Mouse (Mus musculus) erythroblast, embryonic 14.5 days (primary cell): ENCODE data around the gene Wdr54.
"Not testable (repeated sequence)": the region's sequence is repeated elsewhere in the genome, so short reads cannot be mapped to it uniquely, and the experiment has no call there.

Experiments
- GATA1 ChIP-seq: IDR thresholded peaks from 2 replicates; pipeline ENCODE4 v1.6.1; 2012; ENCODE audit warnings: low read length, inconsistent platforms, mixed read lengths
- TAL1 ChIP-seq: IDR thresholded peaks from 3 replicates; pipeline ENCODE4 v1.6.1; 2012; ENCODE audit warnings: low read length, inconsistent platforms, mixed read lengths

DNA sequence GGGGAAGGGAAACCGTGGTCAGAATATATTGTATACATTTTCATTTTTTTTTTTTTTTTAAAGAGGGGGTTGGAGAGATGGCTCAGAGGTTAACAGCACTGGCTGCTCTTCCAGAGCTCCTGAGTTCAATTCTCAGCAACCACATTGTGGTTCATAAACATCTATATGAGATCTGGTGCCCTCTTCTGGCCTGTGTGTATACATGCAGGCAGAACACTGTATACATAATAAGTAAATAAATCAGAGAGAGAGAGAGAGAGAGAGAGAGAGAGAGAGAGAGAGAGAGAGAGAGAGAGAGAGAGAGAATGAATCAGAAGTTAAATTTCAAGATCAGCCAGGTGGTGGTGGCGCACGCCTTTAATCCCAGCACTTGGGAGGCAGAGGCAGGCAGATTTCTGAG is 3.3 kb upstream of the Wdr54 start:
- not testable (repeated sequence) for TF ChIP-seq GATA1, TAL1
